Mouse (Mus musculus) lung, postnatal 0 days (tissue): Measurements from ENCODE around the gene Klhl25.

ENCODE experiments used
- CTCF ChIP-seq: IDR thresholded peaks from 2 replicates; pipeline ENCODE4 v1.5.1; 2016; ENCODE audit warnings: antibody characterized with exemption, mild to moderate bottlenecking
- EP300 ChIP-seq: IDR thresholded peaks from 2 replicates; pipeline ENCODE4 v1.6.1; 2016; ENCODE audit warnings: antibody characterized with exemption, mild to moderate bottlenecking, control low read depth

GRCm38 (mm10) chr7:75880650-75881049 is 32.5 kb downstream of the Klhl25 start:
- TF ChIP-seq CTCF = peak; percentile 99
- no peak for TF ChIP-seq EP300
